Mouse (Mus musculus) retina, embryonic 14.5 days (tissue): ENCODE measurements around the gene Edem1.

Experiments
- DNase-seq: peaks from one replicate; pipeline ENCODE4 v3.0.0-alpha.2; 2015; ENCODE audit warnings: low spot score

Edem1 gene

DNA sequence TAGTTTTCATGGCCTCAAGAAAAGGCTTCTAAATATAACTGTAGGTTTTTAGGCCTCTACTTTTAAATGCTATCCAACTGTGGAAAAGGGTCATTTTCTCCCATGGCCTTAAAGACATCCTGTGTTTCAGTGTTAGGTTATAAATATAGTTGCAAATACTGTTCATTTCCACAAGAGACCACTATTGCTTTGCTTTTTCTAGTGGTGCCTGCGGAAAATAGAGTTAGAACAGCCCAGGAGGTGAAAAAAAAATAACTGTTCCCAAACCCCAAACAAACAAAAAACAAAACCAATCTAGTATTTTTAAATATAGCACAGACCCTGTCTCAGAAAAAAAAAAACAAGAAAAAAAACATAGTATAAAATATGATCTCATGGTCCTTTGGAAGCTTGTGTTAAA, 46.9 kb downstream of the Edem1 start:
- DNase-seq: no peak

DNA sequence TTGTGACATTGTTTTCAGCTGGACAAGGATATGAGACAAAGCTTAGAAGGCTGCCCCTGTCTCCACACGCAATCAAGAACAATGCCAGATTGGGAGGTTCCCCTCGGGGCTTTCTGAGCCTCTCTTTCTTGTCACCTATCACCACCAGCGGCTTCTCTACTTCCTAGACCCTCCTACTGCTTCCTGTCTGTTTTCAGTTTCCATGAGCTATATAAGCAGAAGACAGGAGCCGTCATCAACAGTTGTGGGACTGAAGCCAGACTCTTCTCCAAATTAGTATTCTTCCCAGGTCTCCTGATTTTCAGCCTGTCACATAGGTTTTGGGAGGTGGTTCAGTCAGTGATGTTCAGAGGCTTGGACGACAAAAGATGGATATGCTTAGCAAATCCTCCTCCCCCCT, 47.6 kb downstream of the Edem1 start:
- DNase-seq: no peak

- no peak for DNase-seq
Observed at GRCm38 (mm10) chr6:108876486-108876885, 48.0 kb downstream of the Edem1 start.

GRCm38 (mm10) chr6:108880368-108881013, 52.0 kb downstream of the Edem1 start:
- no peak for DNase-seq

GRCm38 (mm10) chr6:108881074-108881473, 52.6 kb downstream of the Edem1 start:
- DNase-seq: no peak

GRCm38 (mm10) chr6:108883826-108884225, 55.4 kb downstream of the Edem1 start:
- DNase-seq: no peak

DNA sequence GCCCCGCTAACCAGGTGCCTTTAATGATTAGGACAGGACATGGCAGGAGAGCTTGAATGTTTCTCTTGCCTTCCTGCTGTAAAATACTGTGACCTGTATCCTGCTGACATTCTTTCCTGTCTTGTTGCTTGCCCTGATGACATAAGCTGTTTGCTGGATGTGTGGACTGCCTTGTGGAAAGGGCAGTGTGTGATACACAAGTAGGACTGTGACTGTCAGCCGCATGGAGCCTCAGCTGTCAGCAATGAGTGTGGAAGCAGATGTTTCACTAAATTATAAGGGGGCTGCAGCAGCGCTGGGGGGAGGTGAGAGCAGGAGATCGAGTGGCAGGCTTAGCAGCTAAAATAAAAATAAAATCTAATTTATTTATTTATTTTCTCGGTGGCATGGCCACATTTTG, 56.2 kb downstream of the Edem1 start:
- DNase-seq: no peak

GRCm38 (mm10) chr6:108886346-108886745, 57.9 kb downstream of the Edem1 start:
- DNase-seq: no peak

GRCm38 (mm10) chr6:108892589-108892988, 64.1 kb downstream of the Edem1 start:
- DNase-seq: no peak

DNA sequence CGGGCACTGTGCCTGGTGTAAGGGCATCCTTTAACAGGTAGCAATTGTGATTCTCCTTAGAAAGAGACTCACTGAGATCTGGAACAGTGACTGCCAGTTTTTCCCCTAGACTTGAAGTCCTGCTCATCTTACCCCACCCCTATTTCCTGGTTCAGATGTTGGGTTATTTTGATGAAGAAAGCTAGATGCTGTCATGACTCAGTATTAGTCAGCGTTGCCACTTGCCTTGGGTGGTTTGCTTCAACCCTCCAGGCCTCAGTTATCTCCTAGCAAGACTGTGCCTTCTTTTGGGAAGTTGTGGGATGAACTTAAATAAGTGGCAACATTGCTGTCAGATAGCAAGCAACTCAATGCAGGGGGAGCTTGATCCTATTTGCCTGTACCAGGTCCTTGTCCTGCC, 66.7 kb downstream of the Edem1 start:
- no peak for DNase-seq

GRCm38 (mm10) chr6:108895976-108896375, 67.5 kb downstream of the Edem1 start:
- DNase-seq: no peak

- no peak for DNase-seq
Observed at GRCm38 (mm10) chr6:108896525-108897087, 68.2 kb downstream of the Edem1 start.

- DNase-seq: no peak
Observed at GRCm38 (mm10) chr6:108899231-108899630, 70.8 kb downstream of the Edem1 start.

DNA sequence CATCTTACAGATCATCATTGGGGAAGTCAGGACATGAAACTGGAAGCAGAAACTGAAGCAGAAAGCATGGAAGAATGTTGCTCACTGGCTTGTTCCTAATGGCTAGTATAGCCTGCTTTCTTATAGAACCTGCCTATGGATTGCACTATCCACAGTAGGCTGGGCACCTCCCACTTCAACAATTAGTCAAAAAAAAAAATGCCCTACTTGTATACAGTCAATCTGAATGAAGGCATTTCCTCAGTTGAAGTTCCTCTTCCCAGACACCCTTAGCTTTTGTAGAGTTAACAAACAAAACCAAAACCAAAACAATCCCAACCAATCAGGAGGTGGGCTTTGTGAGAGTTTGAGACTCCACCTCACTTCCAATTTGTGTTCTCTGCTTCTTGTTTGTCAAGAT, 73.7 kb downstream of the Edem1 start:
- no peak for DNase-seq

- DNase-seq: no peak
Observed at GRCm38 (mm10) chr6:108903280-108903679, 74.8 kb downstream of the Edem1 start.

GRCm38 (mm10) chr6:108906539-108906938, 78.1 kb downstream of the Edem1 start:
- no peak for DNase-seq
